Mouse (Mus musculus): ENCODE measurements around the gene Pyroxd2. TPM values are rescaled to one million over a fixed set of nuclear protein-coding genes. Genes with fewer than 3 reads are reported as not detected.
"Not testable (repeated sequence)": the region's sequence is repeated elsewhere in the genome, so short reads cannot be mapped to it uniquely, and the experiment has no call there.

The Pyroxd2 gene
- polyA plus RNA-seq, 1 experiment from 2014 or later: 1.4 TPM

DNA sequence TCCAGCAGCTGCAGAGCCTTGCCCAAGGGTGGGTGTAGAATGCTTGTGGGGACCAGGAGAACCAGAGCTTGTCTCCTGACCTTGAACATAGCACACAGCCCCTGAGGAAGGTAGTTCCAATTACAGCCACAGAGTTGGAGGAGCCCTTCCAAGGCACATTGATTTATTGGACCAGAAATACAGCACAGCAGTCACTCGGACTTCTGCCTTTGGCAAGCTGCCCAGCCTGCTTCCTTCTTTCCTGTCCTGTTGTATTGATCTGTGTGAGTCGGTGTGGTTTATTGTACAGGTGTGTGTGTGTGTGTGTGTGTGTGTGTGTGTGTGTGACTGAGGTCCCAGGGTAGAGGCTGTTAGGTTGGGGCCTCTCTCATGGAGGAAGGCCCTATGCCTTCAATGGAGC, 30.1 kb downstream of the Pyroxd2 start:
- no peak overlapping the region for H3K4me3 ChIP-seq
- ATAC-seq (ENCODE audit: insufficient number of reproducible peaks, insufficient read depth, low FRiP score, low TSS enrichment): no peak
- peaks cover 20% of the 10 kb centered on the region for H3K4me1 ChIP-seq
- H3K4me2 ChIP-seq (replicated peaks): no peak overlapping the region
- H3K9me3 ChIP-seq: no peaks in the 10 kb centered on the region
- no peaks in the 10 kb centered on the region for H3K36me3 ChIP-seq
- H3K27me3 ChIP-seq: no peaks in the 10 kb centered on the region
- no peak overlapping the region for H3K9ac ChIP-seq
- WGBS: 45% methylated on average over 2 of the region's 2 CpGs
- H3K27ac ChIP-seq: no peak overlapping the region

DNA sequence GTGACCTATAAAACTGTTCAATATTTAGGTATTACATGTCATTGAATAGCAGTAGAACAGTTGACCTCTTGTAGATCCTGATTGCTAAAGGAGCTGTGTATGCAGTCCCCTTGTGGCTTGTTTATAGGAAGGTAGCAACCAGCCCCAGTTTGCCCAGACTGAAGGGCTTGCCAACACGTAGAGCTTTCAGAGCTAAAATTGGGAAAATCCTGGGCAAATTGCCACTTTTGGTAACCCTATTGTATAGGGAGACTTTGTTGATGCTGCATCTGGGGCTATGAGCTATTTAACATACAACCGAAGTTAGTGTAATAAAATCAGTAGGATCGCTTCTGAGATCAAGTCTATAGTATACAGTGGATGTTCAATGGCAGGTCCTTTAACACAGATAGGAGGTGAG, 34.5 kb downstream of the Pyroxd2 start:
- H3K4me2 ChIP-seq (replicated peaks): no peak overlapping the region
- no peak overlapping the region for H3K27ac ChIP-seq
- no peaks in the 10 kb centered on the region for H3K36me3 ChIP-seq
- no peaks in the 10 kb centered on the region for H3K9me3 ChIP-seq
- ATAC-seq (ENCODE audit: insufficient number of reproducible peaks, insufficient read depth, low FRiP score, low TSS enrichment): no peak
- 87% methylated on average over 3 of the region's 3 CpGs for WGBS
- H3K27me3 ChIP-seq: no peaks in the 10 kb centered on the region
- no peak overlapping the region for H3K4me3 ChIP-seq
- no peak overlapping the region for H3K9ac ChIP-seq
- peaks cover 16% of the 10 kb centered on the region for H3K4me1 ChIP-seq

DNA sequence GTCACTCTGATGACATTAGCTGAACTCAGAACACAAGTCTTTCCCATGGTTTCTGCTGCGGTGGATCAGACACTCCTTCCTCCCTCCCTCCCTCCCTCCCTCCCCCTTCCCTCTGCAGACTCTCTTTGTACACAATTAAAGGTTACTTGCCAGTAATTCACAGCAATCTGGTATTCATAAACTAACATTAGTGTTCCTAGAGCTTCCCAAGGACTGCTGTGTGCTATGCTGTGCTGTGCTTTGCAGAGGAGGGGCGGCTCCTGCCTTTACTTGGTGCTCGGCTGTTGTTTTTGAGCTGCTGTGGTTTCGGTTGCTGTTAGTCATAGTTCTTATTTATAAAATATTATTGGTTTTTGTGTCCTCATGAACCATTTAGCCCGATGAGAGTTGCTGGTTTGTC, 34.9 kb downstream of the Pyroxd2 start:
- Histone ChIP-seq H3K27ac (no peak overlapping the region), H3K36me3 (no peaks in the 10 kb centered on the region), H3K4me1 (peaks cover 15% of the 10 kb centered on the region), H3K27me3 (no peaks in the 10 kb centered on the region), H3K4me3 (no peak overlapping the region), H3K9ac (no peak overlapping the region), H3K9me3 (no peaks in the 10 kb centered on the region), H3K4me2 (replicated peaks) (no peak overlapping the region)
- ATAC-seq (ENCODE audit: insufficient number of reproducible peaks, insufficient read depth, low FRiP score, low TSS enrichment): 0 out of 2 replicates have a peak, but pooled peaks have one; percentile 69
- WGBS: 51% methylated on average over 5 of the region's 5 CpGs

DNA sequence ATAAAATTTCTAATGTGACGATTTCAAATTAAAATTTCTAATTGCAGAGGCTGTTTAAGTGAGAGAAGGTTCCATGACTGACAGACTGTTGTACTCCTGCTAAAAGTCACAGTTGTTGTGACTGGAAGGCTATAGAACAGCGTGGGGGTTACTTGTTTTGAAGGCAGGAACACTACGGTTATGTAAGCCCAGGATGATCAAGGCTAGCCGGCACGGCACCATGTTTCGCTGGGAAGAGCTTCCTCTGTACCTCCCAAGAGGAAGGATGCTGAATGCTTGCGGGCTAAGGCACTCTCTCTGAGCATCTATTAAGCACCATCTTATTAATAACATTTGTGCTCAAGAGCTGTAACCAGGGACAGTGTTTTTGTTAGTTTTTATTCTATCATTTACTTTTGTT, 36.1 kb downstream of the Pyroxd2 start:
- H3K27me3 ChIP-seq: no peaks in the 10 kb centered on the region
- H3K4me3 ChIP-seq: no peak overlapping the region
- no peaks in the 10 kb centered on the region for H3K9me3 ChIP-seq
- no peak overlapping the region for H3K4me2 ChIP-seq (replicated peaks)
- H3K9ac ChIP-seq: no peak overlapping the region
- H3K27ac ChIP-seq: no peak overlapping the region
- ATAC-seq (ENCODE audit: insufficient number of reproducible peaks, insufficient read depth, low FRiP score, low TSS enrichment): no peak
- H3K36me3 ChIP-seq: no peaks in the 10 kb centered on the region
- H3K4me1 ChIP-seq: peaks cover 11% of the 10 kb centered on the region; the same call in 1 of the 2 replicates
- 53% methylated on average over 7 of the region's 7 CpGs for WGBS

DNA sequence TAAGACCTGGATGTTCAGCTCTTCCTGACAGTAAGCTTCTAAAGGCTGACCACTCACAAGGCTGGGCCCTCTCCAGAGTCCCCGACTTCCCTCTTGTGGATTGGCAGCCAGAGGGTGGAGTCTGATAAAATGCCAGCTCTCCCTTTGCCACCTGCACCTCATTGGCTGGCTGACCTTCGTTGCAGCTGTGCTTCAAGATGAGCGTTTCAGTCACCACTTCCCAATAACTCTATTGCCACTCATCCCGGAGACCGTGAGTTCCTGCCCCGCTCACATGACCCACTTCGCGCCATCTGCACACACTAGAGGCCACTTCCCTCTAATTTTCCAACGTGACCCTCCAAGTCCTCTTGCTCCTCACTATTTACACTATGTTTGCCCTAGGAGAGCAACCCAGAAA, 38.8 kb downstream of the Pyroxd2 start:
- 83% methylated on average over 9 of the region's 9 CpGs for WGBS
- Histone ChIP-seq H3K27me3 (no peaks in the 10 kb centered on the region), H3K27ac (no peak overlapping the region), H3K4me3 (no peak overlapping the region), H3K9me3 (no peaks in the 10 kb centered on the region), H3K4me2 (replicated peaks) (no peak overlapping the region), H3K9ac (no peak overlapping the region), H3K4me1 (peaks cover 11% of the 10 kb centered on the region; the same call in 1 of the 2 replicates), H3K36me3 (no peaks in the 10 kb centered on the region)
- ATAC-seq (ENCODE audit: insufficient number of reproducible peaks, insufficient read depth, low FRiP score, low TSS enrichment): no peak

DNA sequence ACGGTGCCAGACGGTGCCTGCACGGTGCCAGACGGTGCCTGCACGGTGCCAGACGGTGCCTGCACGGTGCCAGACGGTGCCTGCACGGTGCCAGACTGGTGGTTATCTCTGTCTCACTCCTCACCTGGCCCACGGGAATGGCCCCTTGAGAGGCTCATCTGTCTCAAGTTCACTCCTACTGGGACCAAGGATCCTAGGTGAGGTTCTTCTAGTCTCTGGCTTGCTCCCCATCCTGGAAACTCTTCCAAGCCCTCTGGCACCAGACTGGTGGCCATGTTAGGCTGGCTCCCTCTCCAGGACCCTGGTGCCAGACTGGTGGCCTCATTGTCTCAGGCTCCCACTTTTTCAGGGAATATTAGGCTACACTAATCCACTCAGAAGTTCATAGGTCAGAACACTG, 53.1 kb downstream of the Pyroxd2 start:
- Histone ChIP-seq H3K4me3 (no peak overlapping the region), H3K9me3 (no peaks in the 10 kb centered on the region), H3K27ac (no peak overlapping the region), H3K4me1 (no peaks in the 10 kb centered on the region), H3K9ac (no peak overlapping the region), H3K27me3 (no peaks in the 10 kb centered on the region), H3K36me3 (no peaks in the 10 kb centered on the region), H3K4me2 (replicated peaks) (no peak overlapping the region)
- no peak for ATAC-seq (ENCODE audit: insufficient number of reproducible peaks, insufficient read depth, low FRiP score, low TSS enrichment)
- WGBS: 92% methylated on average over 7 of the region's 10 CpGs

DNA sequence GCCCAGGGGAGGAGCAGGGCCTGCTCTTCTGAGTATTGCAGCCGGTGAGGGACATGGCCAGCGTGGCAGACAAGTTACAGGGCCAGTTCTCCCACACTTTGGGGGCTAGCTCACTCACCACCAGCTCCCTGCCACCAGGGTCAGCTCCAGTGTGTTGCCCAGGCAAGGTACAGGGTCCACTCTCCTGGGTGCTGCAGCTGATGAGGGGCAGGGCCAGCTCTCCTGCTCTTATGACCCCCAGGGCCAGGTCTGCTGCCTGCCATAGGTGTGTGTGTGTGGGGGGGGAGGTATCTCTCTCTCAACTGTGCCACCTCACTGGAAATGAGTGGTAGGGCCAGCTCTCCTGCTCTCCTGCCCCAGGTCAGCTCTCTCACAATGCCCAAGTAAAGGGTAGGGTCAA, 54.0 kb downstream of the Pyroxd2 start:
- no peaks in the 10 kb centered on the region for H3K27me3 ChIP-seq
- no peak overlapping the region for H3K4me3 ChIP-seq
- ATAC-seq (ENCODE audit: insufficient number of reproducible peaks, insufficient read depth, low FRiP score, low TSS enrichment): 0 out of 2 replicates have a peak, but pooled peaks have one; percentile 41
- H3K4me2 ChIP-seq (replicated peaks): no peak overlapping the region
- H3K36me3 ChIP-seq: no peaks in the 10 kb centered on the region
- no peak overlapping the region for H3K9ac ChIP-seq
- no peaks in the 10 kb centered on the region for H3K4me1 ChIP-seq
- H3K27ac ChIP-seq: no peak overlapping the region
- WGBS: 76% methylated on average over 2 of the region's 2 CpGs
- H3K9me3 ChIP-seq: no peaks in the 10 kb centered on the region

DNA sequence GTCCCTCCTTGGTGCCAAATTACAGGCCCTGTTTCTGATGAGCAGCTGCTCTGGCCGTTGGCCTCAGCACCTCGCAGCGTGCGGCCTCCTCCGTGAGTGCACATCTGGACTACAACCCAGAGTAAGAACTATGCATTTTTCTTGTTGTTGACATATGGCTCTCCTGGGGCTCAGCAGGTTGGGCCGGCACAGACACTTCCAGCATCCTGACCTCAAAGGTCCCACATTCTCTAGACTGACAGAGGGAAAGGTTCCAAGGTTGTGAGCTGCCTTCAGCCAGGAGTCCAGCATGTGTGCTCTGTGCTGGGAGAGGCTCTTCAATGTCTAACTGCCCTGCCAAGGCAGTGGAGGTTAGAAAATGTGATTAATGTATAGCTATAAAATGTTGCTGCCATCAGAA, 55.2 kb downstream of the Pyroxd2 start:
- no peaks in the 10 kb centered on the region for H3K27me3 ChIP-seq
- H3K4me1 ChIP-seq: no peaks in the 10 kb centered on the region
- WGBS: 39% methylated on average over 6 of the region's 6 CpGs
- H3K9ac ChIP-seq: no peak overlapping the region
- ATAC-seq (ENCODE audit: insufficient number of reproducible peaks, insufficient read depth, low FRiP score, low TSS enrichment): no peak
- H3K4me2 ChIP-seq (replicated peaks): no peak overlapping the region
- H3K4me3 ChIP-seq: no peak overlapping the region
- H3K36me3 ChIP-seq: no peaks in the 10 kb centered on the region
- H3K27ac ChIP-seq: no peak overlapping the region
- H3K9me3 ChIP-seq: no peaks in the 10 kb centered on the region

DNA sequence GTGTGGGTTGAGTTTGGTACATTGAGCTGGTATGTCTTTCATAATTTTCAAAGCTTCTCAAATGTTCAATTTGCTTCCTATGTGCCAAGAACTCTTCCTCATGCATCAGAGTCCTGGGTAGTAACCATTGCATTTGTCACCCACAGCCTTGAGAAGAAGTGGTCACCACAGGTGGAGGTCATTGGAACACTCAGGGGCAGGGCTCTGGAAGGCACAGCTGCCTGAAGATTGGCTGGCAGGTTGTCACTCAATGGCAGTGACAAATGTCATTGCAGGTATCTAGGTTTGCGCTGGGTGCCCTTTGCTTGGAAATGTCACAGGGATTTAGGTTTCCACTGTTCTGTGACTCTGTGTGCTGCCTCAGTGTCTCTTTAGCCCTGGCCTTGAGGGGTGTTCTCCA, 62.3 kb downstream of the Pyroxd2 start:
- 88% methylated on average over 1 of the region's 1 CpGs for WGBS

DNA sequence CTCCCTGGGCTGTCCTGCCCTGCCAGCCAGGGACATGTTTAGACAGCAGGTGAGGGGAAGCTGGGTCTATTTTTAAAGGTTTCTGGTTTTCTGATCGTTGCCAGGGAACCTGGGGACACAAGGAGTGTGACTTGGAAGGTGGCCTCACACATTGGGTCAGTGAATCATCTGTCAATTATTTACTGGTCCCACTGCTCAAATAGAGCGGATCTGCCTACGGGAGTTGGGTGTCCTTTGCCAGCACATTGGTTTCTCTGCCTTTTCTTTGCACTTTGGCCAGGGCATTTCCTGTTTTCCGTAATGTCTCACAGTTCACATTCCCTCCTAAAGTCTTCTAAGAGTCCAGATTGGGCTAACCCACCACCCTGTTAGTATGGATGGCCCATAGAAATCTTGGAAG, 62.8 kb downstream of the Pyroxd2 start:
- no peaks in the 10 kb centered on the region for H3K36me3 ChIP-seq
- H3K27ac ChIP-seq: no peak overlapping the region
- 69% methylated on average over 4 of the region's 4 CpGs for WGBS
- no peak for ATAC-seq (ENCODE audit: insufficient number of reproducible peaks, insufficient read depth, low FRiP score, low TSS enrichment)
- H3K4me2 ChIP-seq (replicated peaks): no peak overlapping the region
- no peaks in the 10 kb centered on the region for H3K9me3 ChIP-seq
- H3K9ac ChIP-seq: no peak overlapping the region
- H3K27me3 ChIP-seq: no peaks in the 10 kb centered on the region
- no peak overlapping the region for H3K4me3 ChIP-seq
- H3K4me1 ChIP-seq: no peaks in the 10 kb centered on the region

More for the DNA sequence above, 62.3 kb downstream of the Pyroxd2 start:
- Histone ChIP-seq H3K4me3 (no peak overlapping the region), H3K27ac (no peak overlapping the region), H3K4me2 (replicated peaks) (no peak overlapping the region), H3K4me1 (no peaks in the 10 kb centered on the region), H3K36me3 (no peaks in the 10 kb centered on the region), H3K9me3 (no peaks in the 10 kb centered on the region), H3K27me3 (no peaks in the 10 kb centered on the region), H3K9ac (no peak overlapping the region)
- ATAC-seq (ENCODE audit: insufficient number of reproducible peaks, insufficient read depth, low FRiP score, low TSS enrichment): no peak

DNA sequence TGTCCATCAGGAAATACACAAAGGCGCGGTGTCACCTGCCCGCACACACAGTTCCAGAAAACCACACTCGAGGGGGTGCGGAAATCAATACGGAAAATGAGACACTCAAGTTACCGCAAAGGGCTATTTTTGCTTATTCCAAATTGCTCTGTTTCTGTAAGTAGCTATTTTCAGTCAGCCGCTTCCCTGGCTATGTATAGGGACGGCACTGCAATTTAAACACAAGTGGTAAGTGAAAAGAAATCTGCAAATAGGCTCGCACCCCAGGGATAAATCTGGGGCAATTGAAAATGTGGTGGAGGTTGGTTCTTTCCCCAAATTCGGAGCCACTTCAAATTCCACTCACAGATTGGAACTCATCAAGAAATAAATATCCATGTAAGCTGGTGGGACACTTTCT, 63.3 kb downstream of the Pyroxd2 start:
- H3K36me3 ChIP-seq: no peaks in the 10 kb centered on the region
- 82% methylated on average over 11 of the region's 11 CpGs for WGBS
- no peaks in the 10 kb centered on the region for H3K27me3 ChIP-seq
- no peaks in the 10 kb centered on the region for H3K9me3 ChIP-seq
- no peak overlapping the region for H3K4me3 ChIP-seq
- no peaks in the 10 kb centered on the region for H3K4me1 ChIP-seq
- no peak overlapping the region for H3K4me2 ChIP-seq (replicated peaks)
- no peak for ATAC-seq (ENCODE audit: insufficient number of reproducible peaks, insufficient read depth, low FRiP score, low TSS enrichment)
- no peak overlapping the region for H3K27ac ChIP-seq
- no peak overlapping the region for H3K9ac ChIP-seq

DNA sequence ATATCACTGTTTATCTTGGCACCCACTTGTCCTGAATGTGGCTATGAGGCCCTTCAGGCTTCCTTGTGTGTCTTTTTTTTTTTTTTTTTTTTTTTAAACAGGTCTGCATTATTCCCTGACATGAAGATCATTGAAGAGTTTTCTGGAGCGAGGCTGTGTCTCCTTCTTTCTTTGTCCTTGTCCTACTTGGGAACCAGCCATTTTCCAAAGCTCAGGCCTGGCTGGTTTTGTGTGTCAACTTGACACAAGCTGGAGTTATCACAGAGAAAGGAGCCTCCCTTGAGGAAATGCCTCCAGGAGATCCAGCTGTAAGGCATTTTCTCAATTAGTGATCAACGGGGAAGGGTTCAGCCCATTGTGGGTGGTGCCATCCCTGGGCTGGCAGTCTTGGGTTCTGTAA, 69.8 kb downstream of the Pyroxd2 start:
- ATAC-seq (ENCODE audit: insufficient number of reproducible peaks, insufficient read depth, low FRiP score, low TSS enrichment); H3K4me1 ChIP-seq: not testable (repeated sequence)
- 56% methylated on average over 2 of the region's 2 CpGs for WGBS

DNA sequence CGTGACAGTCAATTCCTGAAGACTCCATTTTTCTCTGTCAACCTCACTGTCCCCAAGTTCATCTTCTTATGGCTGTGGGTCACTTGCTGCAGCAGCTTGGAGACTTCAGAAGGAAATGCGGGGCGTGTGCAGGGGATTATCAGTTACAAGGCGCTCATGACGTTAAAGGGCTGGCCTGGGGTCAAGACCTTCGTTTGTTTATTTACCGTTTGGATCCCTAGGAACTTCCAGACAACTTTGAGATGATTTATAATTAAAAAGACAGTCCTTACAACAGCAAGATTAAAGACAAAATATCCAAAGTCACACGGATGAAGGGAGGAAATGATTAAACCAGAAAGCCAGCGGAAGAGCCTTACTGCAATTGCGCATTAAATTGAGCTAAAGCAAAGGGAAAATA, 74.4 kb downstream of the Pyroxd2 start:
- no peak overlapping the region for H3K4me2 ChIP-seq (replicated peaks)
- H3K9me3 ChIP-seq: no peaks in the 10 kb centered on the region
- H3K9ac ChIP-seq: no peak overlapping the region
- H3K4me1 ChIP-seq: no peaks in the 10 kb centered on the region
- 73% methylated on average over 10 of the region's 10 CpGs for WGBS
- H3K27me3 ChIP-seq: no peaks in the 10 kb centered on the region
- ATAC-seq (ENCODE audit: insufficient number of reproducible peaks, insufficient read depth, low FRiP score, low TSS enrichment): no peak
- no peak overlapping the region for H3K4me3 ChIP-seq
- no peak overlapping the region for H3K27ac ChIP-seq
- H3K36me3 ChIP-seq: no peaks in the 10 kb centered on the region

More for the DNA sequence above, 69.8 kb downstream of the Pyroxd2 start:
- not testable (repeated sequence) for H3K36me3 ChIP-seq; H3K4me2 ChIP-seq (replicated peaks); H3K4me3 ChIP-seq; H3K9ac ChIP-seq; H3K27me3 ChIP-seq; H3K9me3 ChIP-seq; H3K27ac ChIP-seq

Data from embryonic facial prominence, embryonic 12.5 days (tissue).